Mouse (Mus musculus) olfactory bulb, adult 2 months (tissue): ENCODE data around the gene Rmnd5b.

Experiments used
- CTCF ChIP-seq: fragments of 200-500 bp; IDR thresholded peaks from 2 replicates; pipeline ENCODE4 v1.5.1; 2012; ENCODE audit warnings: low read depth, mild to moderate bottlenecking, low read length, moderate library complexity; ENCODE audit not compliant: insufficient read depth
- POLR2A ChIP-seq: fragments of 200-500 bp; IDR thresholded peaks from 2 replicates; pipeline ENCODE4 v1.6.1; 2012; ENCODE audit warnings: mild to moderate bottlenecking, low read depth, low read length, moderate library complexity; ENCODE audit not compliant: insufficient read depth

GRCm38 (mm10) chr11:51650261-51650660 lies 14.6 kb upstream of the Rmnd5b start:
- no peak for TF ChIP-seq POLR2A
- no peak for TF ChIP-seq CTCF
